Mouse (Mus musculus) CD4-positive, CD25-positive, alpha-beta regulatory T cell, adult 2 months (primary cell): ENCODE measurements around the gene Olfr1331.
"Not testable (repeated sequence)": the region's sequence is repeated elsewhere in the genome, so short reads cannot be mapped to it uniquely, and the experiment has no call there.

ENCODE experiments used
- DNase-seq: peaks from one replicate; pipeline ENCODE4 v3.0.0-alpha.2; 2012; ENCODE audit warnings: low read depth, low spot score

Olfr1331 gene

DNA sequence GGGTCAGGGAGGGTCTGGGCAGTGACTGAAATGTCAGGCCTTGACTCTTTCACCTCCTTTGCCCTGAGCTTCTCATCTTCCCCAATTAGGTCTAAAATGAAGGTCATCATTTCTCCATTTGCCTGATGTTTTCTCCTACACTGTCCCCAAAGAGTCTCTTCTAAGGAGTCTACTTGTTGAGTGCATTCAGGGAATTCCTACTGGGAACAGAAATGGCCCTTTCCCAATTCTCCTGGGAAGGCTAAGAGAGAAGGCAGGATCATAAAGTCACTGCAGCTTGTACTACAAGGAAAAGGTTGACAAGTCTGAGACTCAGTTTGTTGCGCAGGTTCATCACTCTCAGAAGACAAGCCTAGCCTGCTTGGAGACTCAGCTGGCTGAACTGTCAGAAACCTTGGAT lies at the start of gene Olfr1331:
Gene Olfr1331, plus strand, starts transcription at position 301 of the 400 bp plus-strand sequence.
- no peak for DNase-seq

DNA sequence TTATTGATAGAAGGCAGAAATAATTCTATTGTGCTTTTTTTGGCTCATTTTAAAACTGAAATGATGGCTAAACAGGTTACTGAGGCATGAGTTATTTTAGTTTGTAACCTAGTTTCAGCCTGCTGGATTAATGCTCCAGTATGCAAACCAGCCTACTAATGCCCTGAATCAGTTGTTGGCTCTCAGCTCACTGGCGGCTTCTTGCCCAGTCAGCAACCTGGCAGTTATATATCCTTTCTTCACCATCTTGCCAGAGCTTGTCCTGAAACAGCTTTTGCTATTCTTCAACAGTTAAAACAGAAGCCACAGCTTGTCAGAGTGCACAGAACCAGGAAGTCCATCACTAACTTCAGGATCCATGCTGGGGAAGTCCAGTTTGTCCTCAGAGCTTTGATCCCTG lies 45.5 kb upstream of the Olfr1331 start:
- DNase-seq, result no peak

DNA sequence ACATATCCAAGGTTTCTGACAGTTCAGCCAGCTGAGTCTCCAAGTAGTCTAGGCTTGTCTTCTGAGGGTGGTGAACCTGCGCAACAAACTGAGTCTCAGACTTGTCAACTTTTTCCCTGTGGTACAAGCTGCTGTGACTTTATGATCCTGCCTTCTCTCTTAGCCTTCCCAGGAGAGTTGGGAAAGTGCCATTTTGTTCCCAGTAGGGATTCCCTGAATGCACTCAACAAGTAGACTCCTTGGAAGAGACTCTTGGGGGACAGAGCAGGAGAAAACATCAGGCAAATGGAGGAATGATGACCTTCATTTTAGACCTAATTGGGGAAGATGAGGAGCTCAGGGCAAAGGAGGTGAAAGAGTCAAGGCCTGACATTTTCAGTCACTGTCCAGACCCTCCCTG lies 28.3 kb upstream of the Olfr1331 start, which contains the start of gene Olfr1333:
Gene Olfr1333, minus strand, starts transcription at position 101 of the 400 bp plus-strand sequence.
- no peak for DNase-seq

DNA sequence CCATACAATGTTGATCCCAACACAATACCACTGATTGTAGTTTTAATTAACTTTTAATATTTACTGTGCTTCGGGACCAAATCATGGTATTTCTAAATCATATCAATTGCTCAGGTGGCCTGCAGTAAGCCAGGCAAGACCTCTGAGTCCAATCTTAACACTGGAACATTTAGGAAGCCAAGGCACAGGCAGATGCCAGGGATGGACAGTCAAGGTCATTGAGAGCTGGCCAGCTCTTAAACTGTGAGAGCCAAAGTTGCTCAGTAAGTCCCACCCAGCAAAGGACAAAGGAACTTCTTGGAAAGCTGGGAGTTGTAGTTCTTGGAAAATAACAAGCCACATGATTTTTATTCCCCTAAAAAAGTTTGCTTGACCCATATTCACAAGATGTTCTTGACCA lies 2.7 kb upstream of the Olfr1331 start:
- no peak for DNase-seq

DNA sequence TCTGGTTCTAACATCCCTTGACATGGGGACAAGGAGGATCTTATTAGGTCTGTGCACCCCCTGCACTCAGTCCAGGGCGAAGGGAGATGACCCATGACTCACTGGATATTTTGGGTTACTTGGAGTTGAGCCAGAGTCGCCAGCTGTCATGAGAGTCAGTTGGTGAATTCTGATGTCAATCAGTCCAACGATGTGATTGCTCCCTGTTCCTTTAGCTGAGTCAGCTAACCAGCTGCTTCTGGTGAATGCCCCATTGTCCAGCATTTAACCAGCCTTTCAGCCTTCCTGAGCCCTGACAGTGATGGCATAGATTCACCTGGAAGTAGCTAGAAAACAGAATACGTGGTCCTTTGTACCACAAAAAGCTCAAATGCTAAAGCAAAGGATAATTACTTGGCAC lies 1.7 kb upstream of the Olfr1331 start:
- no peak for DNase-seq

DNA sequence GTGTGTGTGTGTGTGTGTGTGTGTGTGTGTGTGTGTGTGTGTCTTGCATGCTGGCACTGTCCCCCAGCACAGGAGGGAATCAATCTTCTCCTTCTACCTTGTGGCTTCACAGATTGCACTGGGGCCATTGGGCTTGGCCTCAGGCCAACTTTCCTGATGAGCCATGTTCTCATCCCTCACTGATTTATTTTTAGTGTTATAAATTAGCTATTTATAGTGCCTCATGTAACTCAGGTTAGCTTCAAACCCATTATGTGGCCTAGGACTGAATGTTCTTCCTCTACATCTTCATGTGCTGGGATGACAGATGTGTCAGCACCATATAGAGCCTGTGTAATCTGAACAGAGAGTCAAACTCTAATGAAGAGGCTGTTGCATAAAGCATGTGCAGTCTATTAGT lies 3.1 kb downstream of the Olfr1331 start:
- DNase-seq, result no peak

DNA sequence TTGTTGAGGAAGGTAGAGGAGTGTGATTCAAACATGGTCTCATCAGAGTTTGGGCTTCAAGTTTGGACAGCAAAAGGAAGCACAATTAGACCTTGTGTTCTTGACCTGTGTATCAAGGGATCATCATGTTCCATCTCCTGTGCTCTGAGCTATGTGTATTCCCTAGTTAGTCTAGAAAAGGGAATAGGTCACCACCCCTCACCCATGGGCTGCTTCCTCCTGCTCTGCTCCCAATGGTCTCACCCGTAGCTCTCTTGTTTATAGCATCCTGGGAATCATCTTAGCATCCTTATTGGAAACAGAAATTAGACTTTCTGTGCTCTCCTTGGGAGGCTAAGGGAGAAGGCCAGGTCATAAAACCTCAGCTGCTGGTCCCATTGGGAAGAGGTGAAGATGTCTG lies 23.8 kb downstream of the Olfr1331 start, which contains the start of gene Olfr1330:
Gene Olfr1330, plus strand, starts transcription at position 301 of the 400 bp plus-strand sequence.
- DNase-seq, result no peak

DNA sequence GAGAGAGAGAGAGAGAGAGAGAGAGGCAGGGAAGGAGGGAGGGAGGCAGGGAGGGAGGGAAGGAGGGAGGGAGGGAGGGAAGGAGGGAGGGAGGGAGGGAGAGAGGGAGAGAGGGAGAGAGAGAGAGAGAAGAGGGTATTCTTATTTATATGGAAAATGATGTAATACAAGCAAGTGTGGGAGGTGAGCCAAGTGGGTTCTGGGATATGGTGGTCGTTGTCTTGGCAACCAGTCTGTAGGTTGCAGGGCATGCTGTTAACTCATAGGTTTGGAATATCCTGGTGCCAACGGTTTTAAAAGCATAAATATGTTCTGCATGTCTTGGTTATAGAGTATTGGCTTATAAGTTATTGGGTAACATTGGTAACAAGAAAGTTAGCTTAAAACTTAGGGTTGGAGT lies 37.5 kb downstream of the Olfr1331 start:
- DNase-seq, result no peak

DNA sequence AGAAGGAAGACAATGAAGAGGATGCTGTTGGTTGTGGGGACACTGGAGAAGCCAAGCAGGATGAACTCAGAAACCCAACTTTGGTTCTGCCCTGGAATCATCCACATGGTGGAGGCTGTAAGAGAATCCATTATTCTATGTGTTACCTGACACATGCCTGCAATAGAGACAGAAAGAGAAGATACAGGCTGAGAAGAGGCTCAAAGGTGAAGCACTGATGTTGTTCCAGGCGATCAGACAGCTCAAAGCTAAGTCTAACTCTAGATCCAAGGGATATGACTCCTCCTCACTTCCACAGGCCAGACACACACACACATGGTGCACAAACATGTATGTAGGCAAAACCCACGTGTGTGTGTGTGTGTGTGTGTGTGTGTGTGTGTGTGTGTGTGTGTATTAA lies 52.9 kb downstream of the Olfr1331 start, which contains the start of gene Olfr1329:
Gene Olfr1329, minus strand, starts transcription at position 101 of the 400 bp plus-strand sequence.
- not testable (repeated sequence) for DNase-seq
